Mouse (Mus musculus): ENCODE measurements around the gene Atp9a.

Atp9a gene

DNA sequence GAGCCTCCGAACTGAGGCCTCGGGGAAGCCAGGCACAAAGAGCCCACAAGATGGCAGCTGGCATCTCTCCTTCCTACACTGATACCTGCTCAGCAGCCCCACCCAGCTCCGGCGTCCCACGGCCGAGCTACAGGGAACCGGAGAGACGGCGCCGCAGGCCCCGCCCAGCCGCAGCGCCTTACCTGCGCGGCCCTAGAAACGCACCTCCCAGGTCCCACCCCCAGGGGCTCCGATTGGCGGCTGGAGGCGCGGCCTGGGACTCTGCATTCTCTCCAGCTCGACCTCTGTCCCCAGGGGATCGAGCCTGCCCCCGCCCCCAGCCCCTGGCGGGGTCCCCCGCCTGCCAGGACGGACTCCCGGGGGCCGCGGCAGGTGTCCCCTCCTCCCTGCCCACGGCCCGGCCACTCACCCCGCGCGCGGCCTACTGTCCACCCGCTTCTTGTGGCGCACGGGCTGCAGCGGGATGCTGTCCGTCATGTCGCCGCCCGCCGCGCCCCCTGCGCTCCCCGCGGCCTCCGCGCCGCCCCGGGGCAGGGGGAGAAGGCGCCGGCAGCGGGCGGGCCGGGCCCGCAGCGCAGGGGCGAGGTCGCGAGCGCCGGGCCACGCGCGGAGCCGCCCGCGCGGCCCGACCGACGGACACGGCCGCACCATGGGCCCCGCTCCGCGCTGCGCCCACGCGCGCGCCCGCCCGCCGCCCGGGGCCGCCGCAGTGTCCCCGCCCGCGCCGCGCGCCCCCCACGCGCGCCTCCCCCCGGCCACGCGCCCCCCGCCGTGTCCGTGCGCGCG lies 743 bp downstream of the Atp9a start:
- intact Hi-C loops (cut with DNase I) = loop anchor here (2.0 kb wide), 1 partner anchor 47 kb away; no protein-coding TSS in a partner anchor

DNA sequence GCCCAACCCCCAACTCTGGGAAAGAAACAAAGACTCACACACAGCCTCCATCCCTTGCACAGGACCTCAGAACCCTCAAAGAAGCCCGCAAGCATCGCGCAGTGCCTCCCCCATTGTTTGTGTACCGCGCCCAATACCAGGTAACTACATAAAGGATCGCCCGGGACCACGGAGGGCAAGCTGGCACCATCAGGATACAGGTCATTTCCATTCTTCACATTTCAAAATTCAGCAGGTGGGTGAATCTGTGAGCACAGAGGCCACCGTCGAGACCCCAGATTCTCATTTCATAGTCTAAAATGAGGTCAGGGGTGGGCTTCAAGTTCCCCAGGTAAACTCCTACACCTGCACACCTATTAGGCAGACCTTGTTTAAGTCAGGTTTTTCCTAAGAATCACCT lies 1.7 kb downstream of the Atp9a start:
- intact Hi-C loops (cut with DNase I) = no loop called here

- intact Hi-C loops (cut with DNase I) = no loop called here
Observed at GRCm38 (mm10) chr2:168738854-168739253, 3.4 kb downstream of the Atp9a start.

GRCm38 (mm10) chr2:168737878-168738277 lies 4.3 kb downstream of the Atp9a start:
- intact Hi-C loops (cut with DNase I) = no loop called here

DNA sequence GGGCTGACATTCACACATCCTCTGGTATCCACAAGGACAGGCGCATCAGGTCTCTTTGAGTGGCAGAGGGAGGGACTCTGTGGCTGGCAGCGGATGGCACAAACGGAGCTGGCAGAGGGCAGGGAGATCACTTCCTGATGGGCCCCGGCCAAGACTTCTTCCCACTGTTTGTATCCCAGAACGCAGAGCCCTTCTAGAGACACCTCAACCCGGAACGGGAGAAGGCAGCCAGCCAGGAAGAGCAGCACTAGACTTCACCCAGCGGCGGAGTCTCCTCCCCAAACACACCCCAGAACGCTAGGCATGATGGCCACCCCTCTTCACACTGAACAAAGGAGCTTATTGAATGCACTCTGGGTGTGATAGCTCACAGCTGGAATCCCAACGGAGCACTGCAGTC lies 8.2 kb downstream of the Atp9a start:
- intact Hi-C loops (cut with DNase I) = no loop called here

GRCm38 (mm10) chr2:168731258-168731657 lies 11.0 kb downstream of the Atp9a start:
- intact Hi-C loops (cut with DNase I) = no loop called here

DNA sequence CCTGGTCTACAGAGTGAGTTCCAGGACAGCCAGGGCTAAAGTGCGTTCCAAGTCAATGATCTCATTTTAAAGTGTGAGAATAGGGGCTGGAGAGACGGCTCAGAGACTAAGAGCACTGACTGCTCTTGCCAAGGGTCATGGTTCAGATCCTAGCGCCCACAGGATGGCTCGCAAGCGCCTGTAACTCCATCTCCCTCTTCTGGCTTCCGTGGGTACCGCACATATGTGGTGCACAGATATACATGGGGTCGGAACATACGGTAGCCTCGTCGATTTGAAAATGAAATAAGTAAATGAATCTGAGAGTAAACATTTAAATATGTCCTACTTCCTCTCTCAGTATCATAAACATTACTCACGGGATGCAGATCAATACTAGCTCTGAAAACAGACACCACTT lies 12.5 kb downstream of the Atp9a start:
- intact Hi-C loops (cut with DNase I) = no loop called here

DNA sequence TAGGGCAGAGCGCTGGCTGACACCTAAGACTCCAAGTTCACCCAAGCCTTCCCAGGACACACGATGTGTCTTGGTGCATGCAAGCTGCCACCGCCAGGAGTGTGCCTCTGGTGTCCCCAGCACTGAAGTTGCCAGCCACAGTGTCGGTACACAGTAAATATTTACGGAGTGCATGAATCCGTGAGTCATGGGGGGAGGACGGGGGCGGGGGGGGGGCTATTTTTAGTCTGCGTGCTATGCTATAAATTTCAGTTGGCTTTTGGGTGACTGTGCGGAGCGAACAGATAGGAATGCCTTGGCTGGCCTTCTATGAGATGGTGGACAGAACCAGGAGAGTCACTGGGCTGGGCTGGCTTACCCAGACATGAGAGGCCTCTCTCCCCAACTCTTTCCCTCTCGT lies 14.2 kb downstream of the Atp9a start:
- intact Hi-C loops (cut with DNase I) = no loop called here

- intact Hi-C loops (cut with DNase I) = no loop called here
Observed at GRCm38 (mm10) chr2:168726007-168726406, 16.2 kb downstream of the Atp9a start.

GRCm38 (mm10) chr2:168721313-168721712 lies 20.9 kb downstream of the Atp9a start:
- intact Hi-C loops (cut with DNase I) = no loop called here

DNA sequence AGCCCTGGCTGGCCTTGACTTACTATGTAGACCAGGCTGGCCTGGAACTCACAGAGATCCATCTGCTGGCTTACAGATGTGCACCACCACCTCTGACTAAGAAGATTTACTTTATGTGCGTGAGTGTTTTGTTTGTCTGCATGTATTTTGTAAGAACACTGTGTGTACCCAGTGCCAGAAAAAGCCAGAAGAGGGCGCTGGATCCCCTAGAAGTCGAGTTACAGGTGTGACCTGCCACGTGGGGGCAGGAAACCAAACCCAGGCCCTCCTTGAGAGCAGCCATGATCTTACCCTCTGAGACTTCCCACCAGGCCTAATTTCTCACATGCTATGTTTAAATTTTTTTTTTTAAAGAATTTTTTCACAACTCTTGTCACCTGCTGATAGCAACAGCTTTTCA lies 22.5 kb downstream of the Atp9a start:
- intact Hi-C loops (cut with DNase I) = no loop called here

- intact Hi-C loops (cut with DNase I) = no loop called here
Observed at GRCm38 (mm10) chr2:168718735-168719134, 23.5 kb downstream of the Atp9a start.

- intact Hi-C loops (cut with DNase I) = no loop called here
Observed at GRCm38 (mm10) chr2:168718267-168718666, 23.9 kb downstream of the Atp9a start.

- intact Hi-C loops (cut with DNase I) = no loop called here
Observed at GRCm38 (mm10) chr2:168712199-168713176, 29.7 kb downstream of the Atp9a start.

DNA sequence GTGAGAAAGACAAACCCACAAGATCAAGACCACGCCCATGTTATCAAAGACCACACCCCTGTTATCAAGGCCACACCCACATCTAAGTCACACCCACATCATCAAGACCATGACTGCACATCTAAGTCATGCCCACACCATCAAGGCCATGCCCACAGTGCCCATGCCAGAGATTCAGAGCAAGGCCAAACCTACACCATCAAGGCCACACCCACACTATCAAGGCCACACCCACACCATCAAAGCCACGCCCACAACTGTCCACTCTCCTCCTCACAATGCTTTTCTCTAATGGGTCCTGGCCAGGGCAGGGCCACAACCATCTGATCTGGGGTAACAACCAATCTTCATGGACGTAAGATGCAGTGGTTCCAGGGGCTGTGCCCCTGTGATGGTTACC lies 31.2 kb downstream of the Atp9a start:
- intact Hi-C loops (cut with DNase I) = no loop called here

DNA sequence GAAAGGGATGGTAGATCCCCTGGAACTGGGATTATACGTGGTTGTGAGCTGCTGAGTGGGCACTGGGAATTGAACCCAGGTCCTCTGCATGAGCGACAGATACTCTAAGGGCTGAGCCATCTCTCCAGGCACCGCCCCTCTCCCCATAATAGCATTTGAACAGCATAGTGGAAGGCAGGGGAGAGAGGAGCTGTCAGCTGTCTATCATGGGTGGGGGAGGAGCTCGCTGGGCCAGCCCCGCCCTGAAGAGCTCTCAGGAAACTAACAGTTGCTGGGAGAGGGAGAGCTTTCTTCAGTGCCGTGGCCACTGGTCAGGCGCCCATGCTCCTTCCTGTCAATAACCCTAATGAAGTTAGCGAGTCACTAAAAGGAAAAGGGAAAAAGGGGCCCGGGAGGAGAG lies 34.4 kb downstream of the Atp9a start:
- intact Hi-C loops (cut with DNase I) = no loop called here

- intact Hi-C loops (cut with DNase I) = no loop called here
Observed at GRCm38 (mm10) chr2:168702266-168702665, 39.9 kb downstream of the Atp9a start.

GRCm38 (mm10) chr2:168695027-168695403 lies 47.2 kb downstream of the Atp9a start:
- intact Hi-C loops (cut with DNase I) = loop anchor here (2.0 kb wide), 1 partner anchor 48 kb away; the partner anchor contains the start of gene Atp9a

- intact Hi-C loops (cut with DNase I) = loop anchor here (2.0 kb wide), 1 partner anchor 48 kb away; the partner anchor contains the start of gene Atp9a
Observed at GRCm38 (mm10) chr2:168694379-168695026, 47.7 kb downstream of the Atp9a start.

GRCm38 (mm10) chr2:168691774-168692173 lies 50.4 kb downstream of the Atp9a start:
- intact Hi-C loops (cut with DNase I) = no loop called here

GRCm38 (mm10) chr2:168687326-168687725 lies 54.9 kb downstream of the Atp9a start:
- intact Hi-C loops (cut with DNase I) = loop anchor here (10.0 kb wide), 1 partner anchor 177 kb away; no protein-coding TSS in a partner anchor
